Mouse (Mus musculus): Measurements from ENCODE around the gene Prc1.
A peak's percentile ranks its signal among the peaks of the same experiment; 100 is the strongest.
"Not testable (repeated sequence)": the region's sequence is repeated elsewhere in the genome, so short reads cannot be mapped to it uniquely, and the experiment has no call there.

The Prc1 gene

GRCm38 (mm10) chr7:80285725-80286124, 8.5 kb upstream of the Prc1 start:
- no peak for DNase-seq (ENCODE audit: low spot score)

DNA sequence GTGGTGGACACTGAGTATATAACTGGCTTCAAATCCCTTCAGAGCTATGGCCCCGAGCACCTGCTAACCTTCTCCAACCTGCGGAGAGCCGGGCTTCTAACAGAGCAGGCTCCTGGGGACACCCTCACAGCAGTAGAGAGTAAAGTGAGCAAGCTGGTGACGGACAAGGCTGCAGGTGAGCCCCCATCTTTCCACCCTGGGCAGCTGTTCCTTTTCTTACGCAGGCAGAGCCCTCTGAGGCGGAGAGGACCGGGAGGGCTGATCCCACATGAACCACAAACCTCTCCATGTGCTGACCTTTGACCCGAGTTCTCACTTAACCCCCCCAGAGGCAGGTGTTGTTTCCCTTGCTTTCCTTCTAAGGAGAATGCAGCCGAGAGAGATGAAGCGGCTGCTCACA, 6.5 kb upstream of the Prc1 start:
- DNase-seq (ENCODE audit: low spot score): no peak

- DNase-seq (ENCODE audit: low spot score): no peak
Measured at GRCm38 (mm10) chr7:80294764-80295648, 756 bp downstream of the Prc1 start.

DNA sequence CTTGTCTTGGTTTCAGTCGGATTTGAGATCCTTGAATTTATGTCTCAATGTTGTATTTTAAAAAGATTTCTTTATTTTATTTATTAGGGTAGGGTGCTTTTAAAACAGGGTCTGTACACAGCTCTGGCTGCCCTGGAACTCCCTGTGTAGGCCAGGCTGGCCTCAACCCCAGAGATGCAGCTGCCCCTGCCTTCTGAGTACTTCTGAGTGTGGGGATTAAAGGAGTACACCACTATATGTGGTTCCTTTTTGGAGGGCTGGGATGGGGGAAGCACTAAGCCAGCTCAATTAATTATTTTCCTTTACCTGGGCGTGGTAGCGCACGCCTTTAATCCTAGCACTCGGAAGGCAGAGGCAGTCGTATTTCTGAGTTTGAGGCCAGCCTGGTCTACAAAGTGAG, 2.2 kb downstream of the Prc1 start:
- no peak for DNase-seq (ENCODE audit: low spot score)

GRCm38 (mm10) chr7:80297041-80297440, 2.8 kb downstream of the Prc1 start:
- no peak for DNase-seq (ENCODE audit: low spot score)

DNA sequence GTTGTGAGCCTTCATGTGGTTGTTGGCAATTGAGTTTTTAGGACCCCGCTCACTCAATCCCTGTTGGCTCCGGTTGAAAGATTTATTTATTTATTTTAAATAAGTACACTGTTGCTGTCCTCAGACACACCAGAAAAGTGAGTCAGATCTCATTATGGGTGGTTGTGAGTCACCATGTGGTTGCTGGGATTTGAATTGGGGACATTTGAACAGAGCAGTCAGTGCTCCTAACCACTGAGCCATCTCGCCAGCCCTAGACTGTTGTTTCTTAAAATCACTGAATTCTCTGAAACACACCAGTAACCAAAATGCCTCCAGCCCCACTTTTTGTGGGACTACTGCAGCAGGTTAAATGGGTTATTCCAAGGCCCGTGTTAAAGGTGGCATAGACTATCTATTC, 4.5 kb downstream of the Prc1 start:
- DNase-seq (ENCODE audit: low spot score): no peak

DNA sequence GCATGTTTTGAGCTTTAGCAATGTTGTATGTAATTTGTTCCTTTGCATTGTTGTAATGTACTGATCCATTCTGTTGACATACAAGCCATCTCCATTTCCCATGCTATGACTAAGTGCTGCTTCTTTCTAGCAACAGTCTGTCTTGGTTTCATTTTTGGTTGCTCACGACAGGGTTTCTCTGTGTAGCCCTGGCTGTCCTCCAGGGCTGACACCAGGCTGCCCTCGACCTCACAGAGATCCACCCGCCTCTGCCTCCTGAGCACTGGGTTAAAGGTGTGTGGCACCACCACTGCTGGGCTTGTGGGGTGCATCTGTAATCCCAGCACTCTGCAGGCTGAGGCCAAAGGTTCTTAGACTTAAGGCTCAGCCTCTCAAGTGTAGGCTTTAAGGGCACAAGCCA, 5.3 kb downstream of the Prc1 start:
- no peak for DNase-seq (ENCODE audit: low spot score)

GRCm38 (mm10) chr7:80301522-80301921, 7.3 kb downstream of the Prc1 start:
- no peak for DNase-seq (ENCODE audit: low spot score)

DNA sequence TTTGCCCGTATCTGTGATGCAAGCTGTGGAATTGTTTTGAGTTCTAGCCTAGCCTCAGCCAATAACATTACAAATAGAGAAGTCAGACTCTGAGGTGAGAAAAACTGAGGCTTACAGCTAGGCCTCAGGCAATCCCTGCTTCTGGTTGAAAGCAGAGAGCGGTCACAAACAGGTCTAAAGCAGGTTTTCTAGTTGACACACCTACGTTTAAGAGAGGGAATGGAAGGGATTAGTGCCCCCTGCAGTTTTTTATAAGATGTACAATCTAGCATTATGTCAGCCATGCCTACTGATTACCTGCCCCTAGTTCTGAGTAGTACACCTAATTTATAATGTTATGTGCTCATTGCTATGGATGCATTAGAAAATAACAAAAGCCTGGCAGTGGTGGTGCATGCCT, 13.5 kb downstream of the Prc1 start:
- no peak for DNase-seq (ENCODE audit: low spot score)

GRCm38 (mm10) chr7:80310771-80311170, 16.5 kb downstream of the Prc1 start:
- no peak for DNase-seq (ENCODE audit: low spot score)

GRCm38 (mm10) chr7:80315733-80316132, 21.5 kb downstream of the Prc1 start:
- DNase-seq (ENCODE audit: low spot score): no peak

GRCm38 (mm10) chr7:80317439-80318115, 23.3 kb downstream of the Prc1 start:
- DNase-seq (ENCODE audit: low spot score): no peak

GRCm38 (mm10) chr7:80318670-80319069, 24.4 kb downstream of the Prc1 start:
- no peak for DNase-seq (ENCODE audit: low spot score)

DNA sequence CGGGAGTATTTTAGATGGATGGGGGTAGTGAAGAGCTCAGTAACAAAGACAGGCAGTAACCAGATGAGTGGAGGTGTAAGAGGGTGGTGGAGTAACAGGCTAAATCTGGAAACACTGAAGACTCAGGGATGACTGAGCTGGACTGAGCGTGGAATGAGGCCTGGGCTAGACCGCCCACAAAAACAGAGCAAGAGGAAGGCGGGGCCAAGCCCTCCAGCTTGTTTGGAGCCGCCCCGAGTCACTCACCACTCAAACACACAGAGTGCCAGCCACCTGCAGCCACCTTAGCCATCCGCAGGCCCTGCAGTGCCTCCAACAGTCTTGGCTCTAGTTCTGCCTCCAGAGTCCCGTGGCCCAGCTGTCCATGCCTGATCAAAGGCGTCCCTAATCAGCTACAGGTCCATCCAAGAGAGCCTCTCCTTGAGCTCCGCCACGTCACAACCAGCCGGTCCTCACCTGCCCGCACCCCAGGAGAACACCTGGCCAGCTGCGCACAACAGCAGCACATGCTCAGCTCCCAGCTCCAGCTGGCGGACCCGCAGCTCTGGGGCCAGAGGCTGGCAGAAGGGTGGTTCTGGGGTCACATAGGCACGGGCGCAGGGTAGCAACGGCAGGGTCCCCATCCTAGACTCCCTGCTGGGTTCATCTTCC, 25.7 kb downstream of the Prc1 start:
- DNase-seq (ENCODE audit: low spot score): no peak

GRCm38 (mm10) chr7:80323336-80323735, 29.1 kb downstream of the Prc1 start:
- no peak for DNase-seq (ENCODE audit: low spot score)

DNA sequence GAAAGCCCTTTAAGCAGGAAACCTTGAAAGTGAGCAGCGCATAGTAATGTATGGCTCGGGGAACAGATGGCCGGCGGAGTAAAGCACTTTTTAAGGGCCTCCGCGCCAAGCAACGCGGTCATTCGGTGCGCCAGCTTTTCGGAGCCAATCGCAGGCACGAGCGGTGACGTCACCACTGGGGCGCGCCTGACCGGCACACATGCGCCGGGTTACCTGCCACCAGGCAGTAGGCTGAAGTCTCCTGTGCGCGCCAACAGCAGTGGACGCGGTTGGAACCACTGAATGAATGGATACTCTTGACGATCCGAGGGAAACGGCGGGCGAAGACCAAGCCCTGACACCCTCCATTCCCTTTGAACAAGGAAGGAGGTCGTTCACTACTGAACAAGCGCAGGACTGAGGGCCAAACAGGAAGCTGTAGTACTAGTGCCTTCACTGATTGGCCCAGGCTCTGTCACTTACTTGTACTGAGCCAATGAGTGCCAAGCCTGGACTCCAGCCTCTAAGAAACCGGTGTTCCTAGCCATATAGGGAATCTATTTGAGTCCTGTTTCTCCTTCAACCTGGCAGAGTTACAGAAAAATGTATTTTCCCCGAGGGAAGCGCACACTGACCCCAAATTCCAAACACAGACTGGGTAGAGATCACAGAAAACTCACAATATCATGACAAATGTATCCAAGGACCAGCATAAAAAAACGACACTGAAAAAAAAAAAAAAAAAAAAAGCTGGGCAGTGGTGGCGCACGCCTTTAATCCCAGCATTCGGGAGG, 30.0 kb downstream of the Prc1 start, which contains the start of gene Rccd1:
TSS of gene Rccd1 (minus strand) at position 412 of the 773 bp plus-strand sequence.
- DNase-seq (ENCODE audit: low spot score): peak; percentile 95

- not testable (repeated sequence) for DNase-seq (ENCODE audit: low spot score)
Measured at GRCm38 (mm10) chr7:80324816-80325119, 30.5 kb downstream of the Prc1 start.

DNA sequence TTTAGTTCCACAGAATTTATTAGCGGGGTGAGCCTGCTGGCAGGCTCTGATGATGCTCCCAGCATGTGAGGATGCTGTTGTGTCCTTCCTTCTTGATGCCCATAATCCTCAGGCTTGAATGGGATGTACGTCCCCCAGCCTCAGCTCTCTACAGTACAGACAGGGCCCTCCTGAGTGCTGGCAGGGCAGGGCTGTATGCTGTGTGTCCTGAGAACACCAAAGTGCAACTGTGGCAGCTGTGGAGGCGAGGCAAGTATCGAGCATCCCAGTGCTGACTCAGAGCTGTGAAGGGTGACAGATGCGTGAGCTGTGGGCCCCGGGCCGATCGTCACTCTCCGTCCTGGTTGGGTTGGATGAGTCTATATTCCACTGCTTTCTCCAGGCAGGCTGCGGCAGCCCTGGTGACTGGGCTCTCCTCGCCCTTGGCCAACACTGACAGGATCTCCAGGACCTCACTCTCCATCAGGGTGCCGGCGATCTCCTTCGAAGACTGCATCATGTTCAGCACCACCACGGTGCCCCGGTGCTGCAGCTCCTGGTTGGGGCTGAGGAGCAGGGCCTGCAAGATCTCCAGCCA, 31.1 kb downstream of the Prc1 start:
- DNase-seq (ENCODE audit: low spot score): no peak

GRCm38 (mm10) chr7:80326076-80326475, 31.8 kb downstream of the Prc1 start:
- no peak for DNase-seq (ENCODE audit: low spot score)

GRCm38 (mm10) chr7:80330278-80330677, 36.0 kb downstream of the Prc1 start:
- DNase-seq (ENCODE audit: low spot score): no peak

- DNase-seq (ENCODE audit: low spot score): no peak
Measured at GRCm38 (mm10) chr7:80331433-80331832, 37.2 kb downstream of the Prc1 start.

DNA sequence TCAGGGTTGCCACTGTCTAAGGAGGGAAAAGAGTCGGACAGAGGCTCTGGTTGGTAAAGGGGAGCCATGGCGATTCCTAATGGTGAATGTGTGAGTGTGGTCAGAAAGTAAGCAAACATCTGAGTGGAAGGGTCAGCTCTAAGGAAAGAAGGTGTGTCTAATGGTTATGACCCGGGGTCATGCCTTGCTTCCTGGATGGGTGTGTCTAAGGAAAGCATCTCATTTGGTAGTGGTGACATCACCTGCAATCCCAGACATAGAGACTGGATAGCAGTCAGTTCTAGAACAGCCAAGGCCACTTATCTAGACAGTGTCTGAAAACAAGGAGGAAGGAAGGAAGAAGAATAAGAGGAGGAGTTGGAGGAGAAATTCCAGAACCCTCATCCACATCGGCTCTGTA, 40.6 kb downstream of the Prc1 start:
- DNase-seq (ENCODE audit: low spot score): no peak

Data from layer of hippocampus, adult 11-12 months (tissue).